8 mouse cellular contexts compared by ENCODE assay signal in genomic region chr10:79883297-79884084, GRCm38 (mm10). TPM values are rescaled to one million over a fixed set of nuclear protein-coding genes. Genes with fewer than 3 reads are reported as not detected.
DNase-seq lines count a peak whose midpoint lies in the region; ATAC-seq lines count a peak whose summit lies in the region.
"Had no signal": no experiment of that assay in that cellular context is flagged by ENCODE, and none has a peak within 500 bp of the region (broad histone marks: within the 10 kb centered on the region; RNA-seq: fewer than 3 reads in every experiment).

No protein-coding gene starts in this region.

- DNase-seq in R1 (ENCODE audit: low read depth, low spot score), result peak; percentile 90
- DNase-seq in layer of hippocampus, postnatal 36 days, result peak; percentile 68 to 75
- DNase-seq in lung, postnatal 36 days, result peak; percentile 93
- DNase-seq in right cerebral cortex, adult 2 months (ENCODE audit: low spot score in 2 of 2), result peak; percentile 83 to 89

- ATAC-seq in cerebellum, adult (ENCODE audit: insufficient number of reproducible peaks, low FRiP score, low TSS enrichment), result peak; percentile 64; the same call in 1 of the 2 replicates
- 0 out of 2 replicates have a peak, but pooled peaks have one; percentile 26 for ATAC-seq in forebrain, embryonic 15.5 days (replicated peaks)
- peak; percentile 41 to 42; a peak in 2 of 4 replicates for ATAC-seq in hematopoietic stem cell, adult 5-6 weeks (replicated peaks in 1 of 2; ENCODE audit: insufficient read depth in 1 of 2, low FRiP score in 2 of 2, low TSS enrichment in 1 of 2, low read depth in 1 of 2, poor library complexity in 2 of 2, severe bottlenecking in 2 of 2)

- no peaks in the 10 kb centered on the region for H3K9me3 ChIP-seq in forebrain, embryonic 15.5 days

- no peak overlapping the region for H3K9ac ChIP-seq in forebrain, embryonic 15.5 days (replicated peaks)

- H3K4me3 ChIP-seq in forebrain, embryonic 15.5 days, result no peak overlapping the region

- H3K4me1 ChIP-seq in forebrain, embryonic 15.5 days, result peaks cover 6% of the 10 kb centered on the region

- 12% methylated on average over 22 of the region's 22 CpGs for WGBS in forebrain, embryonic 15.5 days

- no peaks in the 10 kb centered on the region for H3K36me3 ChIP-seq in forebrain, embryonic 15.5 days

- H3K4me2 ChIP-seq in forebrain, embryonic 15.5 days (replicated peaks), result no peak overlapping the region

- peaks cover 17% of the 10 kb centered on the region for H3K27me3 ChIP-seq in forebrain, embryonic 15.5 days

- no peak overlapping the region for H3K27ac ChIP-seq in forebrain, embryonic 15.5 days (replicated peaks)

RNA-seq across cellular contexts. Expression of gene Elane, which starts 2.6 kb away (rescaled TPM):
- polyA plus RNA-seq in forebrain, embryonic 15.5 days (2015; fragmentation: Nextera tagmentation; extraction: Ambion mirVana), result 0.19 TPM in 1 of 2 replicates, not detected in the other
- 41.4 and 147 TPM in 2 replicates for total RNA-seq in hematopoietic stem cell, adult 5-6 weeks (2017)
- total RNA-seq in layer of hippocampus, postnatal 36 days (2021), result not detected

RNA-seq across cellular contexts. Expression of gene Cfd, which starts 7.2 kb away (rescaled TPM):
- polyA plus RNA-seq in forebrain, embryonic 15.5 days (2015; fragmentation: Nextera tagmentation; extraction: Ambion mirVana), result not detected in 2 replicates
- total RNA-seq in hematopoietic stem cell, adult 5-6 weeks (2017), result not detected in 2 replicates
- total RNA-seq in layer of hippocampus, postnatal 36 days (2021), result not detected
- polyA plus RNA-seq: stomach, embryonic 14.5 days had no signal

RNA-seq across cellular contexts. Expression of gene Plppr3, which starts 9.1 kb away (rescaled TPM):
- 405 and 410 TPM in 2 replicates for polyA plus RNA-seq in forebrain, embryonic 15.5 days (2015; fragmentation: Nextera tagmentation; extraction: Ambion mirVana)
- 67.8 and 93.7 TPM in 2 replicates for total RNA-seq in hematopoietic stem cell, adult 5-6 weeks (2017)
- total RNA-seq in layer of hippocampus, postnatal 36 days (2021), result 10 to 100 TPM; 28.4 to 28.7 TPM

RNA-seq across cellular contexts. Expression of gene Prtn3, which starts 9.2 kb away (rescaled TPM):
- 13.5 and 15.0 TPM in 2 replicates for polyA plus RNA-seq in forebrain, embryonic 15.5 days (2015; fragmentation: Nextera tagmentation; extraction: Ambion mirVana)
- total RNA-seq in hematopoietic stem cell, adult 5-6 weeks (2017), result 25.6 and 141 TPM in 2 replicates
- 1 to 10 TPM in 1 of 2 experiments, not detected in 1; 1.0 TPM for total RNA-seq in layer of hippocampus, postnatal 36 days (2021)

RNA-seq across cellular contexts. Expression of gene Med16, which starts 25.2 kb away (rescaled TPM):
- polyA plus RNA-seq in forebrain, embryonic 15.5 days (2015; fragmentation: Nextera tagmentation; extraction: Ambion mirVana), result 53.2 and 56.6 TPM in 2 replicates
- total RNA-seq in hematopoietic stem cell, adult 5-6 weeks (2017), result 26.8 and 34.2 TPM in 2 replicates
- total RNA-seq in layer of hippocampus, postnatal 36 days (2021), result 10 to 100 TPM; 53.0 to 54.1 TPM

Comparison
In these comparisons a context has a peak if more than half of its experiments do, and no peak if none do; other contexts are left out.
1. RNA of gene Elane, which starts 2.6 kb away (total RNA-seq): 41.4 to 147 TPM in hematopoietic stem cell, adult 5-6 weeks; not detected in layer of hippocampus, postnatal 36 days; every median in the first group is over 10 times any median in the second.
2. Peak in every context shown above with its lines, with median percentiles within 50 percentile points of each other: DNase-seq and ATAC-seq.